Mouse (Mus musculus) midbrain, embryonic 10.5 days (tissue): ENCODE results near the gene Slc9a9. TPM values are rescaled to one million over a fixed set of nuclear protein-coding genes. Genes with fewer than 3 reads are reported as not detected.

Experiments used
- DNase-seq: peaks from one replicate; pipeline ENCODE4 v3.0.0-alpha.2; 2017; ENCODE audit warnings: low spot score
- H3K27ac ChIP-seq: fragments of 300-500 bp; sonication (generic); replicated peaks from 2 replicates; pipeline ENCODE4 v1.5.1; 2016; ENCODE audit warnings: mild to moderate bottlenecking
- H3K27me3 ChIP-seq: fragments of 300-500 bp; sonication (generic); 2 replicates; pipeline ENCODE4 v1.6.1; 2016; ENCODE audit warnings: low read depth, mild to moderate bottlenecking; ENCODE audit not compliant: poor library complexity, severe bottlenecking
- H3K36me3 ChIP-seq: fragments of 300-500 bp; sonication (generic); 2 replicates; pipeline ENCODE4 v1.6.1; 2016; ENCODE audit warnings: mild to moderate bottlenecking, moderate library complexity
- H3K4me1 ChIP-seq: fragments of 300-500 bp; sonication (generic); 2 replicates; pipeline ENCODE4 v1.6.1; 2016
- H3K4me3 ChIP-seq: fragments of 300-500 bp; sonication (generic); 2 replicates; pipeline ENCODE4 v1.5.1; 2016; ENCODE audit warnings: mild to moderate bottlenecking, moderate library complexity
- H3K9me3 ChIP-seq: fragments of 300-500 bp; sonication (generic); replicated peaks from 2 replicates; pipeline ENCODE4 v1.6.1; 2016; ENCODE audit warnings: mild to moderate bottlenecking
- WGBS: fragments of 180-500 bp; shearing (Covaris S2); methylation state at CpG from one replicate; pipeline ENCODE4 v1.1.7; 2016; 5-methylcytosine and 5-hydroxymethylcytosine counted together
- polyA plus RNA-seq: library from polyadenylated mRNA; unstranded; fragments of >200 nt; fragmentation: Nextera tagmentation; extraction: Ambion mirVana; gene quantifications from 2 replicates; pipeline ENCODE4 v1.2.1, GENCODE M21; 2016

The Slc9a9 gene
- polyA plus RNA-seq, 1 experiment from 2014 or later: 1.9 TPM

DNA sequence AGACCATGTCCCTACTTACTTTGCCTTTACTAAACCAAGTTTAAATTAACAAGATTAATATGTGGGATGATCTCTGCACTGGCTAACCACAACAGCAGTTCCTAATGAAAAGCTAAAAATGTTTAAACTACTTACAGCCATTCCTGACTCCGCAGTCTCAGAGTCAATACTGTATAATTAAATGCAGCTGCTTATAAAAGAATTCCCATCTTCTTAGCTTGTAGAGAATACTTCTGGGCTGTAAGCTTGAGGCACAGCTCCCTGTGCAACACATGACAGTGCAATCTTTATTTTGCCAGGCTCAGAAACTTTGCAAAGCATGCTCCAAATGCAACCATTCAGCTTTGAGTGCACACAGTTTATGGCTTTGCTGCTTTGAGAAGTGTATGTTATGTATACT is 456.0 kb downstream of the Slc9a9 start:
- Histone ChIP-seq H3K36me3 (no peaks in the 10 kb centered on the region), H3K27ac (no peak overlapping the region), H3K4me3 (no peak overlapping the region), H3K9me3 (no peaks in the 10 kb centered on the region), H3K27me3 (no peaks in the 10 kb centered on the region), H3K4me1 (peaks cover 12% of the 10 kb centered on the region)
- DNase-seq: no peak
- 84% methylated on average over 1 of the region's 1 CpGs for WGBS

DNA sequence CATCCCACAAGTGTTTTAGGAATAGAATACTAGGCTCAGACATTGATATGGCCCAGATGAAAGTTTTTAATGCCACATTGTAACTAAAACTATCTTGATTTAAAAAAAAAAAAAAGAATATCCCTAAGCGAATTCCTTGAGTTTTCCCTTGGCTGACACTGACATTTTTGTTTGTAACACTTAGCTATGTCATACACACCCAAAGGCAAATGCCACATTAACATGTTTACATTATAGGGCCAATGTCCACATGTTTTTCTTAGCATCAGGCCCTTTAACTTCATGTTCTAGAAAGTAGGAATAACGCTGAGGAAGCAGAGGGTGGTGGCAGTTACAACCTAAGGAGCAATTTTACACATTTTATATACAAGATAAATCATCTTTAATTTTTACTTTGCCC is 458.1 kb downstream of the Slc9a9 start:
- Histone ChIP-seq H3K9me3 (no peaks in the 10 kb centered on the region), H3K27ac (no peak overlapping the region), H3K27me3 (no peaks in the 10 kb centered on the region), H3K36me3 (no peaks in the 10 kb centered on the region), H3K4me1 (no peaks in the 10 kb centered on the region), H3K4me3 (no peak overlapping the region)
- no peak for DNase-seq
- WGBS: 86% methylated on average over 2 of the region's 2 CpGs

DNA sequence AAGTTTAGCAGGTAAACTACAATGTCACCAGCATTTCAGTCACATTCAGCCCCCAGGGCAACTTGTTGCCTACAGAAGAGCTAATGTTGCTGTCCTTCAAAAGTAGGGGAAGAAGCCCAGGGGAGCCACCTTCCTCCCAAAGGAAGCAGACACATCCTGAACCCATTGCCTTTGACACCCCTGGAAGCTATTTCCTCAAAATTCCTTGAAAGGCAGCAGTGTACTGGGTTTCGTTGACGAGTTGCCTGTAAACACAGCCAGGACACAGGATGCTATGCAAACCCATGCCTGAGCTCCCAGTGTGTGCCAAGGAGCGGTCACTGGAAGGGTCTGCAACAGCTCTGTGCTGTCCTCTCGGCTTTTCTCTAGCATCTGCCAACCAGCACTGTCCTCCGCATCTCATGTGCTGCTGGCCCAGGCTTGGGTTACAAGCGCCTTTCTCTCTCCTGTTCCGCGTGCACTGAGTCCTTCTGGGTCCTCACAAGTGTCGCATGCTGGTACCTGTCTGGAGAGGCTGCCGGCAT is 479.6 kb downstream of the Slc9a9 start:
- WGBS: 89% methylated on average over 10 of the region's 10 CpGs
- no peaks in the 10 kb centered on the region for H3K36me3 ChIP-seq
- no peak overlapping the region for H3K4me3 ChIP-seq
- 0 out of 2 replicates have a peak, but pooled peaks cover 11% of the 10 kb centered on the region for H3K4me1 ChIP-seq
- H3K27me3 ChIP-seq: no peaks in the 10 kb centered on the region
- DNase-seq: no peak
- H3K27ac ChIP-seq: 0 out of 2 replicates have a peak overlapping the region, but pooled peaks have one; percentile 15
- H3K9me3 ChIP-seq: no peaks in the 10 kb centered on the region

DNA sequence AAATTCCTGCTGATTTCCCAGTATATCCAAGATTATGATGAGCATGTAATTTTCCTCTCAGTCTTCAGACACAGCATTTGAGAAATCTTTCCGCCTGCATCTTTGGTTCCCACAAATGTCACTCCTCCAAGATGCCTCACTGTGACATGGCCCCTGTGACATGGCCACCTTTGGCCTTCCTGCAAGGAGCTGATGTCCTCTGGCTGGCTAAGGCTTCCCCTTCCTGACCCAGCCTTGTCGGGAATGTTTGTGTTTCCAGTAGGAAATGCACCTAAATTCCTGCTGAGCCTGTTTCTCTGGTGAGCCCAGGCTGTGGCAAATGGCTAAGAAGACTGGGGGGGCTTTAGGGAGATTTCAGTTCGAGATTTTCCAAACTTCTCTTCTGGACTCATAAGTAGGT is 480.4 kb downstream of the Slc9a9 start:
- Histone ChIP-seq H3K27me3 (no peaks in the 10 kb centered on the region), H3K36me3 (no peaks in the 10 kb centered on the region), H3K4me1 (0 out of 2 replicates have a peak, but pooled peaks cover 11% of the 10 kb centered on the region), H3K9me3 (no peaks in the 10 kb centered on the region), H3K4me3 (no peak overlapping the region), H3K27ac (no peak overlapping the region)
- DNase-seq: no peak
- 55% methylated on average over 3 of the region's 3 CpGs for WGBS

DNA sequence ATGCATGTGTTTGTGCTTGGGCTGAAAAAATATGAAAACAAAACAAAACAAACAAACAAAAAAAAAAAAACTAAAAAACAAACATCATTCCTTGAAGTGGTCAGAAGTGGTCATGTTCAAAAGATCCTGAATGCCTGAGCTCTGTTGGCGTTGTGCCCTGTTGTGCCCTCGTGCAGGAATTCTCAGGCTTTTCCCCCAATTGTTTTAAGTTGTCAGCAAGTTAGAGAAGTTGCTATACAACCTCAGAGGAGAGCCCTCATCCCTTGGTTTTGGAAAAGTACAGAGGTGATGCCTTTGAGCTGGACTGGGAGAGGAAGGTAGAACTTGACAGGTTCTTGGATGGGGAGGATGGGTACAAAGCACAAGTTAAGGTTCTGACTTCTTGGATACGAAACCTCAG is 480.9 kb downstream of the Slc9a9 start:
- H3K36me3 ChIP-seq: no peaks in the 10 kb centered on the region
- WGBS: 73% methylated on average over 3 of the region's 3 CpGs
- no peaks in the 10 kb centered on the region for H3K9me3 ChIP-seq
- H3K4me1 ChIP-seq: 0 out of 2 replicates have a peak, but pooled peaks cover 11% of the 10 kb centered on the region
- no peak for DNase-seq
- no peak overlapping the region for H3K4me3 ChIP-seq
- no peak overlapping the region for H3K27ac ChIP-seq
- H3K27me3 ChIP-seq: no peaks in the 10 kb centered on the region

DNA sequence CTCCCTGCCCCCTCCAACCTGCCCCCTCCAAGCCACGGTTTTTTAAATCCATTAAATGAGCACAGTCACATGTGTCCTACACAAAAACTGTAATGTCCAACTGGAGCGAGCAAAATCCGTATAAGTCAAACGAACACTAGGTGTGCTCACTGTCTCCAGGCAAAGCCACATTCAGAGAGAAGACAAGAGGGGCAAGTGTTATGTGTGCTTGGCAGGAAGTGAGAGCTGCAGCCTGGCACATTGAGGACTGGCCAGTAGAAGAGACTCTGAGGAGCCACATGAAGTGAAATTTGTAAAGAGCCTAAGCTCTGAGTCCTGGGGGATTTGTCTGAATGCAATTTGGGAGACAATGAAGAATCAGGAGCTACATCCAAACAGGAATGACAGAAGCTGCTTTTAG is 481.3 kb downstream of the Slc9a9 start:
- no peak for DNase-seq
- Histone ChIP-seq H3K4me1 (0 out of 2 replicates have a peak, but pooled peaks cover 11% of the 10 kb centered on the region), H3K36me3 (no peaks in the 10 kb centered on the region), H3K27me3 (no peaks in the 10 kb centered on the region), H3K4me3 (no peak overlapping the region), H3K27ac (no peak overlapping the region), H3K9me3 (no peaks in the 10 kb centered on the region)
- 77% methylated on average over 4 of the region's 4 CpGs for WGBS

DNA sequence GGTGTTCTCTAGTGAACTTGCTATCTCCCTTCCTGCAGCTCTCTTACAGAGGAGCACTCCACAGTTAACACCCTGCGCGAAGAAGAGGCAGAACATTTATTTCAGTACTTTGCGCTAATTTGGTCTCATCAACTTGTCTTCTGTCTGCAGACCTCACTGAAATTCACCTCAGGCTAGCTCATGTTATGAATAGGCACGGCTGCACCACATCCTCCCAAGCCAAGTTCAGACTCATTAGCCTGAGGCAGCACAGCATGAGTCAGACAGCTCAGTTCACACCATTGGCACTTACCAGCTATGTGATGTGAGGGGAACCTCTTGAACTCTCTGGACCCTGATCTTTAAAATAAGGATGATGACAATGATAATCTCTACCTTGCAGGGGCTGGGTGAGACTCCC is 482.0 kb downstream of the Slc9a9 start:
- no peaks in the 10 kb centered on the region for H3K9me3 ChIP-seq
- DNase-seq: no peak
- no peaks in the 10 kb centered on the region for H3K27me3 ChIP-seq
- no peak overlapping the region for H3K27ac ChIP-seq
- H3K4me3 ChIP-seq: no peak overlapping the region
- 0 out of 2 replicates have a peak, but pooled peaks cover 11% of the 10 kb centered on the region for H3K4me1 ChIP-seq
- 83% methylated on average over 4 of the region's 4 CpGs for WGBS
- H3K36me3 ChIP-seq: no peaks in the 10 kb centered on the region

DNA sequence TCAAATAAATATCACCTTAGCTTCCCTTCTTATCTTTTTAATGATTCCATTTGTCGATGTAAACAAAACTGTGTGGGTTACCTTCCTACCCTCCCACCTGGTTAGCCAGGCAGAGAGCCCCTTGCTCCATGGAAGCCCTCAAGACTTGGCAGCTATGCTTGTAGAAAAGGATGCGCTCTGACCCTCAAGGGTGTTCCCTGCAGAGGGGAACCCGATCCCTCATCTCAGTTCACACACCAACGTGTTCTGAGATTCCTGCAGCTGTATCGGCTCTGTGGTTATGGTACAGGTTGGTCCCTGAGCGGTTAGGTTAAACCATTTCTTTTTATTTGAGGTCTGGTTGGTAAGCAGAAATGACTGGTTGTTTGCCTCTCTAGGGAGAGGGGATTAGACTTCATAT is 484.3 kb downstream of the Slc9a9 start:
- WGBS: 82% methylated on average over 6 of the region's 6 CpGs
- Histone ChIP-seq H3K36me3 (no peaks in the 10 kb centered on the region), H3K27me3 (no peaks in the 10 kb centered on the region), H3K9me3 (no peaks in the 10 kb centered on the region), H3K27ac (no peak overlapping the region), H3K4me3 (no peak overlapping the region), H3K4me1 (0 out of 2 replicates have a peak, but pooled peaks cover 11% of the 10 kb centered on the region)
- DNase-seq: no peak

DNA sequence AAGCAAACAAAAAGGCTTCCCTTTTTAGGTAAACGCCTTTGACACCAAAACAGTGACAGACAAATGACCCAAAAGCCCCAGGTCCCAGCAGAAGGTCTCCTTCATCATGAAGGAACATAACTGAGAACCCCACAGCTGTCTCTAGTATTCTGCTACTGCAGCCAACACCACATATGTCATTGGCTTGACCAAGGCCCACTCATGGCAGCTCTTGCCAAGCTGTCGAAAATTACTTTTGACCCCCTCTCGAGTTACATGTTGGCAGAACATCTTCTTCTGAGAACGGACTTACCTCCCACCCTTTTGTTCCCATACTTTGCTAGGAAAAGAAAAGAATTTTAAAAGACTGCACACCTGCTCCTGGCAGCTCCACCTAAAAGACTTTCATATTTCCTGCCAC is 488.2 kb downstream of the Slc9a9 start:
- Histone ChIP-seq H3K9me3 (no peaks in the 10 kb centered on the region), H3K36me3 (no peaks in the 10 kb centered on the region), H3K4me1 (no peaks in the 10 kb centered on the region), H3K27ac (no peak overlapping the region), H3K27me3 (no peaks in the 10 kb centered on the region), H3K4me3 (no peak overlapping the region)
- WGBS: 87% methylated on average over 4 of the region's 4 CpGs
- DNase-seq: no peak

DNA sequence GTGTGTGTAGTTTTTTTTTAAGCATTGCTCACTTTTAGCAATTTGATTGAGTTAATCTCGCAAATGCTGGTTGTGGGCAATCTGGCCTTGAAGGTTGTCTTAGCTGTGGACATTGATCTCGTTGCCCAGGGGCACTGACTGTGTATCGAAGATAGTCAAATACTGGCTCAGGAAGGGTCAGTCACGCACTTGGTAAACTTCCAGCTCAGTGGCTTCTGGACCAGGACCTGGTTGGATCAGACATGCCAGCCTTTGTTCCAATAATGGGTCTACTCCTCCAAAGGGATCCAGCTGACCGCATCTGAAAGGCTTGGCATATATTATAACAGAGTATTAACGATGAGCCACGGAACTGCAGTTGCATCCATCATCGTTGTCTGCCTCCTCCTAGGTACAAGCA is 489.2 kb downstream of the Slc9a9 start:
- Histone ChIP-seq H3K27ac (no peak overlapping the region), H3K4me3 (no peak overlapping the region), H3K36me3 (no peaks in the 10 kb centered on the region), H3K27me3 (no peaks in the 10 kb centered on the region), H3K4me1 (no peaks in the 10 kb centered on the region), H3K9me3 (no peaks in the 10 kb centered on the region)
- no peak for DNase-seq
- 92% methylated on average over 8 of the region's 8 CpGs for WGBS

DNA sequence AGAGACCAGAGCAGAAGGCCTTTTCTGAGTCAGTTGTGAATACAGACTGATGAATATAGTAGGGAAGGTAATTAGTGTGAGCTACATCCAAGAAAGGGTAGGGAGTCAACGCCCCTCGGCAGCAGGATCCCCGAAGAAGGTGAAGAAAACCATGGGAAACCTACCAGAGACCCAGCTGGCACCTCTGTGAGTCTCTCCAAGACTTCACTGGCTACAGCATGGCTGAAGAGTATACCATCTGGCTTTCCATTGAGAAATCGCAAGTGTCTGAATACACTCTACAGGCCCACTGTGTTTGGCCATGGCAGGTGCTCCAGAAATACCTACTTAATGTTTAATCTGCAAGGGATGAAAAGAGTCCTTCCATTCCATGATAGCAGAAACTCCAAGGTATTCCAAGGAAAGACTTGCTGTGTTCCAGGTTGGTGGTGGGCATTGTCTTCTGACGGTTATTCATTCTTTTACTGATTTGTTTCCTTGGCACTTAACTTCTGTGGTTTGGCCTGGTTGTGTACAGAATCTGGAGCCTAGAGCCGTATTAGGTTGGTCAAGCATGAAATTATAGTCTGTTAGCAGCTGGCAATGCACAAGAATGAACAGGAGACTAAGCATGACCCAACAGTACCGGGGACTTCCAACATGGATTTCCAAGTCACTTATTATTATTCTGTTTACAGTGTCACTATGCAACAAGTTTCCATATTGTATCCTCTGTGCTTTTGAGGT is 491.0 kb downstream of the Slc9a9 start:
- no peaks in the 10 kb centered on the region for H3K9me3 ChIP-seq
- H3K4me1 ChIP-seq: no peaks in the 10 kb centered on the region
- no peak overlapping the region for H3K4me3 ChIP-seq
- no peak overlapping the region for H3K27ac ChIP-seq
- DNase-seq: no peak
- no peaks in the 10 kb centered on the region for H3K36me3 ChIP-seq
- 90% methylated on average over 7 of the region's 7 CpGs for WGBS
- H3K27me3 ChIP-seq: no peaks in the 10 kb centered on the region

DNA sequence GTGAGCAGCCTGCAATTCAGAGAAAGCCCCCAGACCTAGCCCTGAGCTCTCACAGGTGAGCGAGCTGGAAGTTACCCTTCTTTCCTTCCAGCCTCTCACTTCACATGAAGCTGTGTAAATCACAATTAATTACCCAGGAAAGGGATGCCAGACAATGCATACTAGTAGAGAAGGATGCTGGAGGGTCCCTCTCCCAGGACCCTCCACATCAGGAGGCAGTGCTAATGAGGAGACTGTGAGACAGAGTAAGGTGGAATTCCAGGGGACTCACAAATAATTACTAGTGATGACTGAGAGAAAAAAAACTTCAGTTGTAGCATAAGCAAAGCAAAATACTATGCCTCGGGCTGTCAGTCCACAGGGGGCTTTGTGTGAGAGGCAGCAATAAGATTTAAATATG is 492.0 kb downstream of the Slc9a9 start:
- H3K4me3 ChIP-seq: no peak overlapping the region
- DNase-seq: no peak
- H3K4me1 ChIP-seq: no peaks in the 10 kb centered on the region
- H3K9me3 ChIP-seq: no peaks in the 10 kb centered on the region
- no peaks in the 10 kb centered on the region for H3K27me3 ChIP-seq
- H3K27ac ChIP-seq: no peak overlapping the region
- no peaks in the 10 kb centered on the region for H3K36me3 ChIP-seq
- 79% methylated on average over 2 of the region's 2 CpGs for WGBS

DNA sequence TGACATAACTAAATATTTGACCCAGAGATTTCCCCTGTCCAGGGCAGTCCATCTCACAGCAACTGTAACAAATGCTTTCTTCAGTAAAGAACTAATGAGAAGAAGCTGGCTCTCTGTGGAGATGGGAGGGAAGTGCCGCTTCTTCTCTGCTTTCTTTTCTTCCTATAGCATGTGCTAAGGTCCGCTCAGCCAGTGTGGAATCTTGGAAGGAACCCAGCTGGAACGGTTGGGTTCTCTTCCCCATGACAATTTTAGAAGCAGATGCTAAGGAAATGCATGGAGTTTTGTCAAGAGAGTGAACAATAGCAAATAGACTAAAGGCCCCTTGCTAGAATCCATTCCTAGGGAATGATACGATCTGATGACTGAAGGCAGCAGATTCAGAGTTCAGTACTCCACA is 496.5 kb downstream of the Slc9a9 start:
- Histone ChIP-seq H3K4me3 (no peak overlapping the region), H3K36me3 (no peaks in the 10 kb centered on the region), H3K27me3 (no peaks in the 10 kb centered on the region), H3K4me1 (no peaks in the 10 kb centered on the region), H3K27ac (no peak overlapping the region), H3K9me3 (no peaks in the 10 kb centered on the region)
- WGBS: 82% methylated on average over 4 of the region's 4 CpGs
- DNase-seq: no peak
